Mouse (Mus musculus) naive thymus-derived CD4-positive, alpha-beta T cell, adult 2 months (primary cell): ENCODE data around the gene Zc3h12c.
A peak's percentile ranks its signal among the peaks of the same experiment; 100 is the strongest.

ENCODE experiments used
- DNase-seq: peaks from one replicate; pipeline ENCODE4 v3.0.0-alpha.2; 2011; ENCODE audit warnings: low read depth

Zc3h12c gene

GRCm38 (mm10) chr9:52102060-52102844 lies 66.1 kb downstream of the Zc3h12c start:
- no peak for DNase-seq

GRCm38 (mm10) chr9:52100426-52100825 lies 67.9 kb downstream of the Zc3h12c start:
- no peak for DNase-seq

GRCm38 (mm10) chr9:52098600-52098999 lies 69.8 kb downstream of the Zc3h12c start:
- peak; percentile 82 for DNase-seq

GRCm38 (mm10) chr9:52097386-52097785 lies 71.0 kb downstream of the Zc3h12c start:
- DNase-seq = no peak

- DNase-seq = no peak
These were observed 72.7 kb downstream of the Zc3h12c start for GRCm38 (mm10) chr9:52095666-52096065.

GRCm38 (mm10) chr9:52094471-52094980 lies 73.8 kb downstream of the Zc3h12c start:
- no peak for DNase-seq

GRCm38 (mm10) chr9:52094016-52094415 lies 74.4 kb downstream of the Zc3h12c start:
- no peak for DNase-seq

GRCm38 (mm10) chr9:52093108-52093507 lies 75.3 kb downstream of the Zc3h12c start:
- DNase-seq = no peak

GRCm38 (mm10) chr9:52092311-52092710 lies 76.1 kb downstream of the Zc3h12c start:
- DNase-seq = no peak

GRCm38 (mm10) chr9:52091752-52092151 lies 76.6 kb downstream of the Zc3h12c start:
- no peak for DNase-seq

- DNase-seq = no peak
These were observed 86.0 kb downstream of the Zc3h12c start for GRCm38 (mm10) chr9:52082414-52082813.

GRCm38 (mm10) chr9:52081979-52082378 lies 86.4 kb downstream of the Zc3h12c start:
- DNase-seq = no peak

GRCm38 (mm10) chr9:52077692-52078091 lies 90.7 kb downstream of the Zc3h12c start:
- no peak for DNase-seq

GRCm38 (mm10) chr9:52076089-52076488 lies 92.3 kb downstream of the Zc3h12c start:
- no peak for DNase-seq

GRCm38 (mm10) chr9:52072202-52072601 lies 96.2 kb downstream of the Zc3h12c start:
- no peak for DNase-seq

GRCm38 (mm10) chr9:52071352-52071751 lies 97.0 kb downstream of the Zc3h12c start:
- peak; percentile 27 for DNase-seq

- peak; percentile 14 for DNase-seq
These were observed 98.3 kb downstream of the Zc3h12c start for GRCm38 (mm10) chr9:52070052-52070451.
